Mouse (Mus musculus) myocyte (in vitro differentiated cells): Measurements from ENCODE around the gene Resp18. TPM values are rescaled to one million over a fixed set of nuclear protein-coding genes. Genes with fewer than 3 reads are reported as not detected.

Experiments
- H3K27me3 ChIP-seq: one replicate; pipeline ENCODE4 v1.6.1; 2011; ENCODE audit not compliant: control insufficient read depth, insufficient read depth, insufficient read length
- H3K36me3 ChIP-seq: one replicate; pipeline ENCODE4 v1.6.1; 2011; ENCODE audit not compliant: control insufficient read depth, insufficient read depth
- H3K4me2 ChIP-seq: one replicate; pipeline ENCODE4 v1.6.1; 2011; ENCODE audit warnings: low read depth, control low read depth
- H3K4me3 ChIP-seq: one replicate; pipeline ENCODE4 v1.5.1; 2011; ENCODE audit warnings: mild to moderate bottlenecking, control low read depth, moderate library complexity
- H3K79me2 ChIP-seq: one replicate; pipeline ENCODE4 v1.6.1; 2011; ENCODE audit not compliant: control insufficient read depth, insufficient read depth
- H3ac ChIP-seq: one replicate; pipeline ENCODE4 v1.6.1; 2011; ENCODE audit not compliant: control insufficient read depth, insufficient read length
- CEBPB ChIP-seq: IDR thresholded peaks from 2 replicates; pipeline ENCODE4 v1.6.1; 2011; ENCODE audit warnings: mild to moderate bottlenecking, moderate library complexity; ENCODE audit not compliant: poor library complexity, insufficient read depth, severe bottlenecking
- E2F4 ChIP-seq: IDR thresholded peaks from one replicate; pipeline ENCODE4 v1.6.1; 2011; ENCODE audit warnings: mild to moderate bottlenecking, control low read depth, moderate library complexity; ENCODE audit not compliant: insufficient read depth
- MAX ChIP-seq: IDR thresholded peaks from one replicate; pipeline ENCODE4 v1.6.1; 2011; ENCODE audit warnings: low read depth, mild to moderate bottlenecking, control low read depth
- MYOD1 ChIP-seq, 3 experiments: IDR thresholded peaks; one replicate each; pipeline ENCODE4 v1.6.1; 2011; ENCODE audit warnings: control low read depth in 2 of 3, low read depth in 2 of 3, mild to moderate bottlenecking in 2 of 3, moderate library complexity in 1 of 3; ENCODE audit not compliant: insufficient read length in 2 of 3, control insufficient read depth in 1 of 3
- MYOG ChIP-seq, 3 experiments: IDR thresholded peaks; one replicate each; pipeline ENCODE4 v1.6.1; 2011; ENCODE audit warnings: control low read depth in 2 of 3, low read depth in 2 of 3, mild to moderate bottlenecking in 2 of 3; ENCODE audit not compliant: insufficient read length in 2 of 3, control insufficient read depth in 1 of 3, insufficient read depth in 1 of 3
- POLR2A ChIP-seq: IDR thresholded peaks from one replicate; pipeline ENCODE4 v1.6.1; 2011; ENCODE audit warnings: low read depth, mild to moderate bottlenecking, control low read depth, moderate library complexity; ENCODE audit not compliant: insufficient read length
- POLR2AphosphoS2 ChIP-seq: IDR thresholded peaks from one replicate; pipeline ENCODE4 v1.6.1; 2011; ENCODE audit warnings: low read depth, control low read depth; ENCODE audit not compliant: insufficient read length
- REST ChIP-seq: IDR thresholded peaks from one replicate; pipeline ENCODE4 v1.6.1; 2011; ENCODE audit warnings: mild to moderate bottlenecking, control low read depth, moderate library complexity; ENCODE audit not compliant: insufficient read depth, insufficient read length
- SRF ChIP-seq: IDR thresholded peaks from one replicate; pipeline ENCODE4 v1.6.1; 2011; ENCODE audit warnings: low read depth; ENCODE audit not compliant: control insufficient read depth, insufficient read length
- TCF12 ChIP-seq: IDR thresholded peaks from one replicate; pipeline ENCODE4 v1.6.1; 2011; ENCODE audit warnings: mild to moderate bottlenecking, control low read depth; ENCODE audit not compliant: poor library complexity, insufficient read depth, severe bottlenecking
- TCF3 ChIP-seq: IDR thresholded peaks from one replicate; pipeline ENCODE4 v1.6.1; 2011; ENCODE audit warnings: low read depth, control low read depth; ENCODE audit not compliant: insufficient read length
- USF1 ChIP-seq: IDR thresholded peaks from one replicate; pipeline ENCODE4 v1.6.1; 2011; ENCODE audit warnings: low read depth, mild to moderate bottlenecking, control low read depth, moderate library complexity
- polyA plus RNA-seq: library from polyadenylated mRNA; unstranded; fragments of >200 nt; fragmentation: generic; extraction: Trizol; gene quantifications from one replicate; pipeline ENCODE4 v1.2.1, GENCODE M21; 2012; ENCODE audit warnings: missing spikeins

Resp18 gene
- not detected for polyA plus RNA-seq

- no peaks in the 10 kb centered on the region for H3K79me2 ChIP-seq
- peaks cover 5% of the 10 kb centered on the region for H3K27me3 ChIP-seq
- no peak within 1 kb of the TSS for H3K4me3 ChIP-seq
- no peaks in the 10 kb centered on the region for H3K36me3 ChIP-seq
- no peak for TF ChIP-seq E2F4
- TF ChIP-seq TCF12, result no peak
- no peak for TF ChIP-seq POLR2AphosphoS2
- no peak for TF ChIP-seq TCF3
- H3ac ChIP-seq, result no peak within 1 kb of the TSS
- no peak within 1 kb of the TSS for H3K4me2 ChIP-seq
Observed at GRCm38 (mm10) chr1:75278228-75278627, at the start of gene Resp18. Gene Resp18 (minus strand): TSS chr1:75278415.

- H3K36me3 ChIP-seq, result no peaks in the 10 kb centered on the region
- no peak overlapping the region for H3K4me2 ChIP-seq
- no peaks in the 10 kb centered on the region for H3K27me3 ChIP-seq
- TF ChIP-seq MYOG (IDR thresholded peaks at IDR 0.05; ENCODE audit: control insufficient read depth in 1 of 3, insufficient read depth in 1 of 3, insufficient read length in 2 of 3, low read depth in 2 of 3), result no peak
- no peak for TF ChIP-seq USF1
- no peak for TF ChIP-seq TCF3
- TF ChIP-seq MYOD1 (IDR thresholded peaks at IDR 0.05; ENCODE audit: control insufficient read depth in 1 of 3, insufficient read length in 2 of 3, low read depth in 2 of 3), result no peak
- no peak for TF ChIP-seq REST
- TF ChIP-seq SRF, result no peak
- H3K4me3 ChIP-seq, result no peak overlapping the region
- no peak overlapping the region for H3ac ChIP-seq
- H3K79me2 ChIP-seq, result no peaks in the 10 kb centered on the region
Observed at GRCm38 (mm10) chr1:75327461-75327860, 49.2 kb upstream of the Resp18 start.

- TF ChIP-seq CEBPB, result no peak
- Histone ChIP-seq H3K4me2 (no peak overlapping the region), H3K27me3 (no peaks in the 10 kb centered on the region), H3K4me3 (no peak overlapping the region), H3K79me2 (no peaks in the 10 kb centered on the region), H3ac (no peak overlapping the region), H3K36me3 (no peaks in the 10 kb centered on the region)
Observed at GRCm38 (mm10) chr1:75319166-75319565, 41.0 kb upstream of the Resp18 start.

DNA sequence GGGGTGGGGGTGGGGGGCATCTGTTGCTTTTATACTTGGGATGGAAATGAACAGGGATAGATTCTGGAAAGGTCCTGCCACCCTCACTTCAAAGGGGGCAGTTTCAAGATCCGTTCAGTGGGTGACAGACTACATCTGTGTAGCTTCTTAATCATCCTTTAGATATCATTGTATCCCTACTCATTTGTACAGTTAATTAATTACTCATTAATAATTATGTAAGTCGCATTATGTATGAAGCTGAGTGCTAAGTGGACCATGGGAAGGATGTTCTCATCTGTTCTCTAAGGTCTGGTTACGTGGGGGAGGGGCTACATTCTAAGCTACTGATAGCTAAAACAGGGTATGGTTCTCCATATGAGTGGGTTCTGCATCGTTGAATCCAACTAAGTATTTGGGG lies 40.5 kb upstream of the Resp18 start:
- Histone ChIP-seq H3ac (no peak overlapping the region), H3K4me3 (no peak overlapping the region), H3K36me3 (no peaks in the 10 kb centered on the region), H3K27me3 (no peaks in the 10 kb centered on the region), H3K79me2 (no peaks in the 10 kb centered on the region), H3K4me2 (no peak overlapping the region)
- TF ChIP-seq SRF (no peak), MYOD1 (IDR thresholded peaks at IDR 0.05; ENCODE audit: control insufficient read depth in 1 of 3, insufficient read length in 2 of 3, low read depth in 2 of 3) (no peak)

DNA sequence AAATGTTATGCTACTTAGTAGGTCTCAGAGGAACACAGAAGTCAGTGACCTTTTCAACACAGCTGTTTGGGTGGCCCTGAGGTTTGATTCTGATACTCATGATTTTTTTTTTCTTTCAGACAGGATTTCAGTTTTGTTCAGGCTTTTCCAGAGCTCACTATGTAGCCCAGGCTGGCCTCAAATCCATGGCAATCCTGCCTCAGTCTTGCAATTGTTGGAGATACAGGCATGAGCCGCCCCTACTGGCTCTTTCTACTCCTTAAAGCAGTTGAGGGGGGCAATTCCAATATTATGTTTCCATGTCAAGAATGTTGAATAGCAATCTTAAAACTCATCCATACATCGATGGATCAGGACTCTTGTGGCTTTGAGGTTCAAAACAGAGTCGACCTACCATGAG lies 40.1 kb upstream of the Resp18 start:
- no peak overlapping the region for H3ac ChIP-seq
- no peaks in the 10 kb centered on the region for H3K79me2 ChIP-seq
- no peaks in the 10 kb centered on the region for H3K36me3 ChIP-seq
- no peak for TF ChIP-seq CEBPB
- no peak for TF ChIP-seq REST
- no peak for TF ChIP-seq MYOG (IDR thresholded peaks at IDR 0.05; ENCODE audit: control insufficient read depth in 1 of 3, insufficient read depth in 1 of 3, insufficient read length in 2 of 3, low read depth in 2 of 3)
- TF ChIP-seq E2F4, result no peak
- no peak for TF ChIP-seq USF1
- TF ChIP-seq SRF, result no peak
- TF ChIP-seq MAX, result no peak
- TF ChIP-seq TCF3, result no peak
- no peak for TF ChIP-seq POLR2AphosphoS2
- no peak for TF ChIP-seq TCF12
- no peak for TF ChIP-seq MYOD1 (IDR thresholded peaks at IDR 0.05; ENCODE audit: control insufficient read depth in 1 of 3, insufficient read length in 2 of 3, low read depth in 2 of 3)
- TF ChIP-seq POLR2A, result no peak
- no peaks in the 10 kb centered on the region for H3K27me3 ChIP-seq
- H3K4me3 ChIP-seq, result no peak overlapping the region
- H3K4me2 ChIP-seq, result peak overlapping the region; percentile 87
